Comparison of ENCODE assay signal across 12 mouse cellular contexts in genomic region chr15:90294353-90294922, GRCm38 (mm10).
"Had no signal": no experiment of that assay in that cellular context is flagged by ENCODE, and none has a peak within 500 bp of the region (broad histone marks: within the 10 kb centered on the region; RNA-seq: fewer than 3 reads in every experiment).

No protein-coding gene starts in this region.

- H3K4me2 ChIP-seq: limb, embryonic 12.5 days; neural tube, embryonic 13.5 days had no signal

- H3K9me3 ChIP-seq: limb, embryonic 12.5 days; neural tube, embryonic 13.5 days had no signal

- H3K4me3 ChIP-seq: limb, embryonic 12.5 days; neural tube, embryonic 13.5 days had no signal

- H3K4me1 ChIP-seq: limb, embryonic 12.5 days; neural tube, embryonic 13.5 days had no signal

- H3K36me3 ChIP-seq: limb, embryonic 12.5 days; neural tube, embryonic 13.5 days had no signal

- DNase-seq: kidney, adult 11 months; kidney, postnatal 36 days; layer of hippocampus, adult 9-11 months; layer of hippocampus, postnatal 36 days; lung, adult 18-20 months; midbrain, embryonic 14.5 days; right cerebral cortex, adult 18-20 months; right cerebral cortex, postnatal 25 days; thymus, postnatal 36 days had no signal

- H3K9ac ChIP-seq: limb, embryonic 12.5 days; liver, embryonic 14.5 days; neural tube, embryonic 13.5 days had no signal

- H3K27me3 ChIP-seq: limb, embryonic 12.5 days; neural tube, embryonic 13.5 days had no signal

- H3K27ac ChIP-seq: limb, embryonic 12.5 days; liver, embryonic 14.5 days; neural tube, embryonic 13.5 days had no signal
